Mouse (Mus musculus) spleen, adult 2 months (tissue): ENCODE measurements at regions not wholly inside any gene's neighbourhood (a gene's known extent, or its start where the extent isn't known, plus 50 kb on each side); places are given as distances from the start of the nearest gene placed in this dataset.

Source experiments
- CTCF ChIP-seq: fragments of 200-500 bp; IDR thresholded peaks from 2 replicates; pipeline ENCODE4 v1.5.1; 2011; ENCODE audit warnings: mild to moderate bottlenecking, inconsistent platforms; ENCODE audit not compliant: insufficient read depth, insufficient read length, insufficient replicate concordance; ENCODE audit errors: extremely low read depth
- POLR2A ChIP-seq: fragments of 200-500 bp; IDR thresholded peaks from 2 replicates; pipeline ENCODE4 v1.6.1; 2011; ENCODE audit warnings: low read depth, low read length, inconsistent platforms

DNA sequence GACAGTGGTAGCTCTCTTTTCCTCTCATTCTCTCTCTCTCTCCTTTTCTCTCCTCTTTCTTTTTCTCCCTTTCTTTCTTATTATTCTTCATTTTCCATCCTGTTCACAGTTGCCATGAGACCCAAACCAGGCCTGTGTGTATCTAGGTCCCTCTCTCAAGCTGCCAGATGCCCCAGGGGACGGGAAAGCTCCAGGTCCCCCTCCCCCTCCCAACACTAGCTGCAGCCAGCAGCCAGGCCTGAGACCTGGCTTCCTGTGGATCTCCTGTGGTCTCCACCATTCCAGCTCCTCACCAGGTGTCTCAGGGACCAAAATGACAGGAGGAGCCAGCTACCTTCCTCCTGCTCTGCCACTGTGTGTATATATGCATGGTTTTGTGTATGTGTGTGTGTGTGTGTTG, 56.6 kb upstream of the Unc5a start:
- TF ChIP-seq POLR2A (no peak), CTCF (no peak)
